Mouse (Mus musculus): ENCODE results near the gene Slc12a3.

Slc12a3 gene

GRCm38 (mm10) chr8:94408443-94409080 is 79.6 kb downstream of the Slc12a3 start:
- DNase-seq: no peak

GRCm38 (mm10) chr8:94409523-94409922 is 80.5 kb downstream of the Slc12a3 start:
- no peak for DNase-seq

GRCm38 (mm10) chr8:94412518-94412917 is 83.5 kb downstream of the Slc12a3 start:
- no peak for DNase-seq

GRCm38 (mm10) chr8:94413509-94413908 is 84.5 kb downstream of the Slc12a3 start:
- DNase-seq: no peak

- DNase-seq: no peak
Measured at GRCm38 (mm10) chr8:94415218-94415617, 86.2 kb downstream of the Slc12a3 start.
